Mouse (Mus musculus): ENCODE results near the gene Cenpt.

- TF ChIP-seq GATA1 (IDR thresholded peaks at IDR 0.05; ENCODE audit: borderline replicate concordance, low read length) (no peak), FLI1 (IDR thresholded peaks at IDR 0.05; ENCODE audit: low read length) (no peak)
These were observed 42.8 kb downstream of the Cenpt start for GRCm38 (mm10) chr8:105810245-105810786.

All from megakaryocyte, embryonic 14.5 days (primary cell).